Mouse (Mus musculus): ENCODE measurements around the gene Tenm3.

Gene Tenm3

DNA sequence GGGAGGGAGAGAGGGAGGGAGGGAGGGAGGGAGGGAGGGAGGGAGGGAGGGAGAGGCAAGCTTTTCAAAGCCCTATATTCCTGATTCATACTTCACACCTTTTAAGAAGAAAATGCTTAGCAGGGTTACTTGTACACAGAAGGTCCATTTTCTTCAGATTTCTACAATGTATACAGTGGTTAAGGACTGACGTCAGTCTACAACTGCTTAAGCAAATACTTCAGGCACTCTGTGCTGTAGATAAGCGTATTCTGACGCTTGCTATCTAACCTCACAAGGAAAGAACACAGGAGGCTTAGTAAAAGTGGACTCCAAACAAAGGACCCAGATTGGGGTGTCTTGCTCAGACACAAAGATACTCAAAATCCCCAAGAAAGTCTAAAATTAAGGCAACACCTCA lies 34.6 kb downstream of the Tenm3 start:
- no peak for DNase-seq

DNA sequence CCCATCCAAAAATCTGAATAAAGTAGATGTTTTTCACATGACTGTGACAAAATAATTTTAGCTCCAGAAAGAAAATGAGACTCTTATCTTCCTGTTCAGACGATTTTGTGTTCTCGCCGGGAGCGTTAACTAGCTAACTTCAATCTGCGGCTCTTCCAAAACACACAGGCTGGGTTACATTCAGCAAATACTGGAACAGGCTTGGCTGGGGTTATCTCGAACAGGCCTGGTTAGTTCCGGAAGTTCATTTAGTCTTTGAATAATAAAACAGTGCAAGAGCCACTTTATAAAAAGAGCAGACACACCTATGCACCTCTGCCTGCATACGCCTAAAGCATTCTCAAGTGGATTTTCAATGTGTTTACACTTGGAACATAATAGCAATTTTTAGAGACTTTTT lies 40.7 kb downstream of the Tenm3 start:
- no peak for DNase-seq

DNA sequence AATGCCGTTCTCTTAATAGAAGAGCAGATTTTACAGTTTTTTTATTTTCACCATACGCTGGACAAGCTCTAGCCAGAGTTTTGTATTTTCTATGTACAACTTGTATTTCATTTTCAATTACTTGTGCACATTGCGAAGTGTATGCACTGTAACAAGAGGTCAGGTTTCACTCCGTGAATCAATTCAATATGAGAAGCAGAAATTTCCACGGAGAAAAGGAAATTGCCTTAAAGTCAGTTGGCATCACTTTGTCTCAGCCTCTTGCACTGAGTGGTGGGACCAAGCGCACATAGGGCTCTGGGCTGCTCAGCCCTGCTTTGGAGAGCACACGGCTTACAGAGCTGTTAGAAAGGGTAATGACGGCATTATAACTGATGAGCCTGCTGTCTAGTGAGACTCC lies 41.5 kb downstream of the Tenm3 start:
- no peak for DNase-seq

DNA sequence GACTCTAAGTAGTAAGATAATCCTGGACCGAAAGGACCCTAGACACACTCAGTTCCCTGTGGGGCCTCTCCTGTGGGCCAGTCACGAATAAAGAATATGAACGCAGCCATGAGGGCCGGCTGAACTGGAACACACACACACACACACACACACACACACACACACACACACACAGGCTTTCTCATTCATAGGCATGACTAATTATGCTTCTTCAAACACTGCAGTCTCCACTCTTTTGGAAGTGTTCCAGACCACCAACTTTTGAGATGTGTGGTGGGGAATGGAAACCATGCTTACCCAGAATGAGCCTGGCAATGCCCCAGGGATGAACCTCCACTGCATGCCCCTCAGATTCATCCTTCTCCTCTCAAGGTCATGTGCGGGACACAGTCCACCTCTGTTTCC lies 45.8 kb downstream of the Tenm3 start:
- DNase-seq: no peak

DNA sequence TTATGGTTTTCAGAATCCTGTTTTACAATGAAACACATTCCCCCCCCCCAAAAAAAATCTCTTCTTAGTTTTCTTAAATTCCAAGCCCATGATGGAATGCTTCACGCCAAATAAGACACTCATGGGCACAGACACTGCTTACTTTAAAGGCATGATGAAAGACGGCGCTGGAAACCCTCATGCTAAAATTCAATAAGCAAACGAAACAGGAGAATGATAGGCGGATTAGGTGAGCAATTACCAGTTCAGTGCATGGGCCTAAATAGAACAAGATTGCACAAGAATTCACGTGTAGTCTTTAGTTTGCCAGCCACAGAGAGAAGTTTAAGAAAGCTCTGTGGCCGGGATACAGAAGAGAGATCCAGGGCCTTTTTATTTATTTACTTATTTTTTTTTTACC lies 49.5 kb downstream of the Tenm3 start:
- DNase-seq: no peak

DNA sequence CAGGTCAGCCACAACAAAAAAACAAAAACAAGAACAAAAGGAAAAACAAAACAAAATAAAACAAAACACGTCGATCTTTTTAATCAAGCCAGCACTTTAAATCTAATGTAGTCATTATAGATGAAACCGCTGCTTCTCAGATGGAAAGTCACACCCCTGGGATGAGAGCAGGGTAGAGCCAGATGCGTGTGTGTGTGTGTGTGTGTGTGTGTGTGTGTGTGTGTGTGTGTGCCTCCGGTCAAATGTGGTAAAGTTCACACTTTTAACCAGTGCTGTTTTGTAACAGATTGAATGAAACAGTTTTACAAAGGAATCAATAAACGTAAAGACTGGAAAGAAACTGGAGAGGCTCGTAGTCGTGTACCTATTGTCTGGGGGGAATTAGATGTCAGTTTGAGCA lies 50.0 kb downstream of the Tenm3 start:
- DNase-seq: no peak

DNA sequence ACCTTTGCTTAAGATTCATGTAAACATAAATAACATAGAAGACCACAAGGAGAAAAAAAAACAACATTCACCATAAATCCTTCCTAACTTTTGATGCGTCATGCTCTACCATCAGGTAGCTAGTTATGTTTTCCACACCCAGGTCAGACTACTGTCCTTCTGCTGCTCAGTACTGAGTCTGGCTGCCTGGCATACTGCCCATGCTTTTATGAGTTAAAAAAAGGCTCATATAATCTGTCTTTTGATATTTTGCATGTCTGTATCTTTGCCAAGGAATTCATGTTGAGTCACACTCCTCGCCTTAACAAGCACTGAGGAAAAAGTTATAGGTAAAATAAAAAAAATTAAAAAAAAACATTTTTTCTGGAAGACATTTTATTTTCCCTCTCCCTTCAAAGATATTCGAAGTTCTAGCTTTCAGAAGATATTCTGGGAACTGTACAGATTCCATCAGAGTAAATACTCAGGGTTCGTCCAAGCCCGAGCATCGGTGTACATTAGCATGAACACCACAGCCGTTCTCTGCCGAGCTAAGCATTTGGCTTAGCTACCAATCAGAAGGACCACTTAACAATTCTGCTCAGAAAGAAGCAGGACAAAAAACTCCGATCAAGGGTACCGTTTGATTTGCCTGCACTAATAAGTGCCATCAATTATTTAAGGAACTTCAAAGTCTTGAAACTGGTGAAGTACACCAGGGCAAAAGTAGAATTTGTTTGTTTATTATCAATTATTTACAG lies 51.0 kb downstream of the Tenm3 start:
- DNase-seq: no peak

DNA sequence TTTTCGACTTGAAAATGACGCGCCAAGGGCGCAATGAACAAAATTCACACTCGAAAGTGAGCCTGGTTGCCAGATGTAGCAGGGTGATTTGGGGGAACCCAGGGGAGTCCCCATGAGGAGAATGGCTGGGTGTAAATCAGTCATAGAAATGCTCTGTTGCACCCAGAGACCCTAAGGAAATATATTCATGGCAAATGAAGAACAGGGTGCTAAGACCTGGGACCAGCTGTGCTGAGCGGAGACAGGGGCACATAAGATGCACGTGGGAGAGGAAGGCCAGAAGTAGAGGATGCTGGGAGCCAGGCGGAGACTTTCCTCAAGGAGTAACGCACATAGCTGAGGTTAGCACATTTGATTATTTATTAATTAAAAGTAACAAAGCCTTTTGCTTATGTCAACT lies 60.4 kb downstream of the Tenm3 start:
- no peak for DNase-seq

DNA sequence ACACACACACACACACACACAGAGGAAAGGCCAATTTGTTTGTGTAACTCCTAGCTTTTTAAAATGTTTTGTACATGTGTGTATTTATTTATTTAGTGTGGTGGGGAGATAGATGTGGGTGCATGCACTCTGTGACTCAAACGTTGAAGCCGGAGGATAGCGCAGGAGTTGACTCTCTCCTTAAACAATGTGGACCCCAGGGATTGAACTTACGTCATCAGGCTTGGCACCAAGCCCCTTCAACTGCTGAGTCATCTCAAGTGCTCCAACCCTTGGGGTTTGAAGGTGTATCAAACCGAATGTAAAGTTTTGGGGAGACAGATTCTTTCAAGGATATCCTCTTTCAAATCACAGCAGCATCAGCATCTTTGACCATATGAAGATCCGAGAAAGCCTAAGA lies 63.1 kb downstream of the Tenm3 start:
- no peak for DNase-seq

DNA sequence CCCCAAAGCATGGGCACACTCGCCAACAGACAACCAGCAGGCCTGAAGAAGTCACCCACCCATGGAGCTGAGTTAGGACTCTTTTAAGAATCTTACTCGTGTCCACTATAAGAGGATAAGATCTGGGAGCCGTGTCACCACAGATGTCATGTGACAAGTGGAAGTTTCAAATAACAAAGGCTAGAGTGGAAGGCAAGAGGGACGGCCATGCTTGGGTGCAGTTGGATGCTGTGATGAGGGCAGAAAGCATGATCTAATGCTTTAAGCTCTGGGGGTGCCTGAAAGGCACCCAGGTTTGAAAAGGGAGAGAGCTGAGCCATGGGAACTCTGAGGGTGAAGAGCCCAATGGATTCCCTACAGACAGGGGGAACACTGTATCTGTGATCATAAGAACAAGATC lies 64.6 kb downstream of the Tenm3 start:
- no peak for DNase-seq

DNA sequence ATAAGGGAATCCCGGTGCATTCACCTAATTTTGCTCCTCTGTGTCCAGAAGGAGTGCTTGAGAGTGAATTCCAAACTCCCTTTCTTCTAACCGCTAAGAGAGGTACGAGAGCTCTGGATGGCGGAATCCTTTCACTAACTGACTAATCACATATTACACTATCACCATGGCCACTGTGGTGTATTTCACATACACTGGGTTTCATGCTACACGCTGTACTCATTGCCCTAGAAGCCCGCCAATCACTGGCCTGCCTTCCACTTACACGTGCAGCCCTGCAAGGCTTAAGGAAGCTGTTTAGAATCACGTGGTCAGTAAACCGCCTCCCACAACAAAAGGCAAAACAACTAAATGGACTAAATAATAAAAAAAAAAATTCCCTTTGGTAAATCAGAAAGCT lies 67.7 kb downstream of the Tenm3 start:
- no peak for DNase-seq

DNA sequence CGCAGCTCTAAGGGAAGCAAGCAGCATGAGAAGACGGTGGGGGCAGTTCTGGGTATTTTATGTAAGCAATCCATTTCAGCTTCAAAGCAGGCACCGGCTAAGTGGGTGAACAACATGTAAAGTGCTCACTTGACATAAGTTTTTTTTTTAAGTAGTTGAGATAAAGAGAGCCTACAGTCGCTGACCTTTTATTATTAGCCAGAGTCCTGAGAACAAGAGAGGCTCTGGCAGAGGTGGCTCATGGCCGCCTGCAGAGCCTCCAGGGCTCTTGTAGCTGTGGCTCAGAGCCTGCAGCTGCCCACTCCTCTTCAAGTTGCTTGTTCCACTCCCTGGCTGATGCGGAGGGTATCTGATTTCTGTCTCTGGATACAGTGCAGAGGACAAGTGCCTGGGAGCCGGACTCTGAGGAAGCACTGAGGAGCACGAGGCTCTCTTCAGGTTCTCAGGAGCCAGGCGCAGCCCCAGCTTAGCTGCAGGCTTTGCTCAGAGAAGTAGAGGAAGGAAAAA lies 68.2 kb downstream of the Tenm3 start:
- no peak for DNase-seq

DNA sequence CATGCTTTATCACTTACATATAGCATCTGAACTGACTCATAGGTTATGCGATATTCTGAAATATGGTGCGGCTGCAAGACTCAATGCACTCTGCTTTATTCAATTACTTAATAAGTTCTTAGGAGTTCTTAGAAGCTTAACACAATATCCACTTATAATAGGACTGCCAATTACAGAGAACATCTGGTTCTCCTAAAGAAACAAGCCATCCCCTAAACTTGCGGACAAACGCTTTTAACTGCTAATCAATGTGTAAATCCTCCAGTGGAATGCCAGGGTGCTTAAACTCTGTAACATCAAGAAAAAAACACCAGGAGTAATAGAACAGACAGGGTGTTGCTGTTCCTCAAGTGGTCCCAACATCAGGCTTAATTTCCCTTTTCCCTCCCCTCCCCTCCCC lies 68.9 kb downstream of the Tenm3 start:
- no peak for DNase-seq

DNA sequence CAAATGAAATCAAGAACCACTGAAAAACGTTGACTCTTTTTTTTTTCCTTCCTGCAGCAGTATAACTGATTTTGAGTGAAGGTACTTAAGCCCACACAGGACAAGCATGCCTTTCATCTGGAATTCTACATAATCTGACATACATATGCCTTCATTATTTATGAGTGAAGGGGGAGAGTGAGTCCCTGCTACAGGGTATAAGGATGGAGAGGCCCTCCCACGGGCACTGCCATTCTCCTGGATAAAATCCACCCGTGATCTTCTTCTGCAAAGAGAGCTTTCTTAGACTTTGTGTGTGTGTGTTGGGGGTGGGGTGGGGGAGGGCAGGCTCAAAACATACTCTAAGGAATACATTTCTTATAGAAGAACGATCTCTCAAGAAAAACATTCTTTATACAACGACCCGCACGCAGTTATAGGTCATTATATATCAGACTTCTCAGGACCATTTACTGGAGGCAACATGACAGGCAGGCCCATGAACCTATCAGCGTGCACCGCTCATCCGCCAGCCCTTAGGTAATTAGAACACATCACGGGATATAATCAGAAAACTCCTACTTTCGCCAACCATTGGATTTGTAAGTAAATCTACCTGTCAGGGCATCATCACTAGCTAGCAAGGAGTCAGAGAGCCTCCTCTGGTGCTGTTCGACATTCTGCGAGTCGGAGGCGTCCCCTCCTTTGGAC lies 77.1 kb downstream of the Tenm3 start:
- DNase-seq: no peak

DNA sequence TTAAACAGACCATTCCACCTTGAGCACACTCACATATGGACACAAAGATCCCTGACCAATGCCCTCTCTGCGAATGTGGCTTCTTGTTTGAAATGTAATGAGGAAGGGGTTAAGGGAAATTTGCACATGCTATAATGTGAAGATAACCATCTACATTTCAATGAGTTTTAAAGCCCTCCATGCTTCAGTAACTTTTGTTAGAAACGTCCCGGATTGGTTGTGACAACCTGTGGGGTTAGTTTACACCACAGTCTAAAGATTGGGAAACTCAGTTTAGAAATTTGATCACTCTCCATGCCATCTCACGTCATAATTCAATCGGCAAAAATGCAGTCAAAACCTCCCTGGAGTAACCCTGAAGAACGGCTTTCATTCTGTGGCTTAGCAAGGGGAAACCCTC lies 78.5 kb downstream of the Tenm3 start:
- DNase-seq: no peak

DNA sequence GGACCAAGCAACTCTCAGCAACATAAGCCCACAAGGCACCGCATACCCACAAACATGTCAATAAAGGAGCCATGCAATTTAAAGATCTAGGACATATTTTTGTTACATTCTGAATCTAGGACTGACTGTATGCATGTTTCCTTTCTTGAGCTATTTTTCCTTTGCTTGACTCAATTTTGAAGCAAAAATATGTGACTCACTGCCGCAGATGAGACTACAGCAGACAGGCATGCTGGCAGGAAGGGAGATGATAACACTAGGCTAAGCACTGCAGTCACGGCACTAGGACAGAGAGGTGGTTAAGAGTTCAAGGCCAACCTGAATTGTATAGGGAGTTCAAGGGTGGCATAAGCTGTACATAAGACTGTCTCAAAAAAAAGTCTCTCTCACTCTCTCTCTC lies 79.7 kb downstream of the Tenm3 start:
- no peak for DNase-seq

DNA sequence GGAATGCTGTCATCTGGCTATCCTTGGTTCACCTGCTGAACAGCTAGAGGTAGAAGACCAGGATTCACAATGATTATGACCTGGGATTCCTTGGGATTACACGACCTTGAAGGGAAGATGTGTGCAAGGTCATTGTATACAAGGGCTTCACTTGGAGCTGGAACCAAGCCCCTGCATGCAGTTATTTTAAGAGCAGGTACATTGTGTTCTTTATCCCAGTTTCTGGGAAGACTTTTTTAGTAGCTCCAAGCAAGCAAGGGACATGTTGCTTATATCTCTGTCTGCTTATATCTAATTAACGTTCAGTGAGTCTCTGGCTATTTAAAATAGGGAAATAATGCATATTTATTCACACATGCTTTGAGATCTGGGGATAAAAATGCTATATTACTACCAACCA lies 86.9 kb downstream of the Tenm3 start:
- DNase-seq: no peak

DNA sequence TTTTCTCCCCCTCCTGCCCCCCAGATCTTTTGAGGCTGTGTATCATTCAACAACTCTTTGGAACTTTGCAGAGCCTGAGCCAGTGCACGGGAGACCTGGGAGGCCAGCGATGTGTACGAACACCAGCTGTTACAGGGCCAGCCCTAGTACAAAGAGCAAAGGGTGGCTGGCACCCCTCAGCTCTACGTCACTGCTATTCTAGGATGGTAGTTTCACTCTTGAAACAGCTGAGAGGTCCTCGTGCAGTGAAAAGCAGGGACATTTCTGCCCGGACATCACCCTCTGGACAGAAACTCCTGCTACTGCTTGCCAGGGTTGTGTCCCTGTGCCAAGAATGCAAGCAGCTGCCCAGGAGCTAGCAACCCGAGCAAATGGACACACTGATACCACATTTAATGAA lies 88.3 kb downstream of the Tenm3 start:
- DNase-seq: peak; percentile 66 to 85

DNA sequence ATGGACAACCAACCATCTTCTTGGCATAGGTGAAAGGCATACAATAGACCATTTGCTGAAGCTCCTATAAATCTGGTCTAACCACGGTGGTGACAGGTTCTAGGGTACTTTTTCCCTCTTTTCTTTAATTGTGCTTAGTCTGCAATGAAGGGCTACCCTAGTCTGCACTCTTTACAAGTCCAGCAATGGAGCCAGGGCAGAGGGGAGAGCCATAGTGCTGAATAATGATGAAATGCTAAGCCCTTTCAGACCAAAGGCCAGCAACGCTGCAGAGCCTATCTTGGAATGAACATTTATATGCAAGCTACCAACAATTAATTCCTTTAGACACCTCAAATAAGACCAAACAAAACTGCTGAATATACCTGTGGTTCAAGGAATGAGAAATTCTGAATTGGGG lies 88.8 kb downstream of the Tenm3 start:
- DNase-seq: no peak

DNA sequence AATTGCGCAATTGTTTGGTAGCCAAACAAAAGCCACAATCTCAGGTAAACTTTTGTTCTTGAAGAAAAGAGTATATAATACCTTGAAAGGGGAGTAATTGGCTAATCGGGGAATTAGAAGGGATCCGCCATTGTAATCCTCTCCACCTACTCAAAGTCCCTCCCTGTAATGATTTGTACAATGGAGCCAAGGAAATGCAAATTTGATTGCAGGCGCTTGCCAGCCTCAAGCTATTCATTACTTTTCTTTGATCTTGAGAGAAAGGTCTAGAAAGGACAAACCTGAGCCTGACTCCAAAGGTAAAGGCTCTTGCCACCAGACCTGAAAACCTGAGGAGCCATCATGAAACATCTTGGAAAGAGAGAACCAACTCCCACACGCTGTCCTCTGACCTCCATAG lies 91.8 kb downstream of the Tenm3 start:
- DNase-seq: no peak

DNA sequence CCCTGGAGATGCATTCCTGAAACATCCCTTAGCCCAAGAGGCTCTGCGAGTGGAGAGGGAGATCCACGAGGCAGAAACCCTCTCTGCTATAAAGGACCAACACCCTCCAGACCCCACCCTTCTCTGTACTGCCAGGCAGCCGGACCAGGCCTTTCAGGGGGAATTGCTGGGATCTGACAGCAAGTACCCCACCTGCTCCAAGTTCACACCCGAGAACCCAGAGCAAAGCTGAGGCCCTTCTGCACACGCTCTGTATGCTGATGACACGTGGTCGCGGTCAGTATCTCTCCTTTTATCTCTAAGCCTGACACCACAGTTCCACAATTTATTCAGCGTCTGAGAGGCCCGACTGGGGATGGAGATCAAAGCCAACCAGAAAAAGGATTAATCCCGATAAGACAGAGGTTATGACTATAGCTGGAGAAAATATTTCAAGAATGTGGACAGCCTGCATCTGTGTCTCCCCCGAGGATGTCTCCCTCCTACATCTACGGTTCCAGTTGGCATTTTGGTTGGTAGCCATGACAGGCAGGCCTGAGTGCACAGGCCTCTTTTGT lies 95.2 kb downstream of the Tenm3 start:
- no peak for DNase-seq

DNA sequence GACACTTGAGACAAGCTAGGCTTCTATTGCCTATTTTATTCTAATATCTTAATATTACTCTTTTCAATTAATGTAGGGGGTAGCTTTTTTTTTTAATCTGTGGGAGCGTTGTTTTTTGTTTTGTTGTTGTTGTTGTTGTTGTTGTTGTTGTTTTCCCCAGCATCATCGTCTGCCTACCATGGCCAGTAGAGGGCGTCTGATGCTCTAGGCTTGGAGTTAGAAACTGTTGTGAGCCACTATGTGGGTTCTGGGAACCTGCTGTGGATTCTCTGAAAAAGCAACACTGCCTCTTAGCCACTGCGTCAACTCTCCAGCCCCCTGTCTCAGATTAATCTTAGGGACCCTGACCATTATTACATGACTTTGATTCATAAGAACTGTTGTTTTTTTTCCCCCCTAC lies 99.8 kb downstream of the Tenm3 start:
- DNase-seq: no peak

DNA sequence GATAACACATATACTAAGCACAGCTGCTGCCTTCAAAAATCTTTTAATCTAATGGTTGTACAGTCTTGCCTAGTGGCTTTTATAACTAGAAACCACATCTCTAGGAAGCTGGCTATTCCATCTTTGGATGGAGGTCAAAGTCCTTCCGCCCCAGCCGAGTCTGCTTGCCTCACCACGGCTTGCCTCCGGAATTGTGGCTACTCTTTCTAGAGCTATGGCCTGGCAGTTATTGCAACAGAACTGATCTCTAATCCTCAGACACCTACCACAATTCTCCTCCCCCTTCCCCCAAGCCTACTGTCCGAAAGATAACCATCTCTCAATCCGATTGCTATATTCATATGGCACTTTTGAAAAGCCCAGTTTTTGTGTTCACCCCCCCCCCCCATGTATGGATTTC lies 101.0 kb downstream of the Tenm3 start:
- no peak for DNase-seq

DNA sequence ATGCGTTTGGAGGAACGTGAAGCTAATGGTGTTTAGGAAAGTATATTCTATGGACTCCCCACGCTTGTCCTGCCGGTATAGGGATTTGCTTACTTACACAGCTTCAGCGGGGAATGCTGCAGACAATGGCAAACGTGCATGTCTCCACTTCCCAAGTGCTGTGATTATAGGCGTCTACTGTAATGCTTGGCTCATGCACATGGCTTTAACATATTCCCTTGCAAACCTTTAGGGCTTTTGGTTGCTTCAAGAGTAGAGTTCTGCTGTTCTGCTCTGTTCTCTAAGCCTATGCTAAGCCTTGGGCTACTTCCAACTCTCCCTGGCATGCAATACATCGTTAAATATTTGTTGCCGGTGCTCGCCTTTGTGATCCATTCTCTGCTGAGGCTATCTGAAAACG lies 102.8 kb downstream of the Tenm3 start:
- DNase-seq: no peak
